Mouse (Mus musculus) 3134 (cell line): ENCODE results near the gene Plek.

Experiments used
- DNase-seq: peaks from one replicate; pipeline ENCODE4 v3.0.0-alpha.2; 2011; ENCODE audit warnings: low spot score; ENCODE audit not compliant: insufficient read length; ENCODE audit errors: extremely low read depth

Gene Plek

GRCm38 (mm10) chr11:16950976-16951760, 101.0 kb downstream of the Plek start, which contains the start of gene Fbxo48:
Gene Fbxo48, plus strand, starts transcription at chr11:16951375.
- peak; percentile 95 for DNase-seq

- DNase-seq: no peak
Measured at GRCm38 (mm10) chr11:16950226-16950975, 101.8 kb downstream of the Plek start.

- peak; percentile 23 for DNase-seq
Measured at GRCm38 (mm10) chr11:16948756-16949155, 103.4 kb downstream of the Plek start.

DNA sequence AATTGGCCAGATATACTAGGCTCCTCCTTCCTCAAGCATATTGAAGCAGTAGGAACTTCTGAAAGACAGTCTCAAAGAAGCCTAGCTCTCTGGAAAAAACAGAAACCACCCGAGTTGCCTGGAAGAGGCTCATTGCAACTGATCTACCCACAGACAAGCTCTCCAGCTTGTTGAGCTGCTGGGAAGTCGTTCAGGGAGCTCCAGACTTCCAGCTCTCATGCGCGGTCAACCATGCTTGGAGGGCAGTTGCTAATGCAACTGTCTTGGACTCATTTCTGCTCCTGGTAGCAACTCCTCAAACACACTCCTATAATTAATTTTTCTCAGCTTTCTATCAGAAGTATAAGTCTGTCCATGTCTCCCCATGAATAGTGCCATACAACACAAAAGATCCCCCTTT, 109.2 kb downstream of the Plek start:
- DNase-seq: no peak

DNA sequence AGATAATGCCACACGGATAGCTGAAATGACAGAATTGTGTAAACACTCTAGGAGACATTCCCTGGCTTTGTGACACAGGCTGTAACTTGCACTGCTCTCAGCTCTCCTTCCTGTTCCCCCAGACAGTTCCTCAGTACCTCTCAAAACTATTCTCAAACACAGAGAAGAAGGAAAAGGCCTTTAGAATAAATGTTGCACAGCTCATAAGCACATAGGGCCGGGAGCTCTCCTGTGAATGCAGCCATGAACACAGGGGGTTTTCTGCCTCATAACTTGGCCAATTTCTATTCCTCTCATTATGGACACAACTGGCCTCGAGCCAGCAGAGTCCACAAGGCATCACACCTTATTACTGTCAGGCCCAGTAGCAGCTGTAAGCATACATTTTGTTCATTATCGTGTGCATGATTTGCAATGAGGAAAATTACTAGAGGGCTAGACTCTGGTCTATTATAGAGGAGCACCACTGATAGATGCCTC, 110.2 kb downstream of the Plek start:
- no peak for DNase-seq

GRCm38 (mm10) chr11:16941103-16941793, 110.9 kb downstream of the Plek start:
- DNase-seq: no peak

GRCm38 (mm10) chr11:16935577-16936236, 116.5 kb downstream of the Plek start:
- DNase-seq: no peak

- DNase-seq: no peak
Measured at GRCm38 (mm10) chr11:16932159-16932558, 120.0 kb downstream of the Plek start.
